Mouse (Mus musculus) liver, postnatal 0 days (tissue): Measurements from ENCODE around the gene Vmn2r18. TPM values are rescaled to one million over a fixed set of nuclear protein-coding genes. Genes with fewer than 3 reads are reported as not detected.
A peak's percentile ranks its signal among the peaks of the same experiment; 100 is the strongest.

Experiments used
- ATAC-seq: fragments of 200-750 bp; cut with Nextera tagmentation; 2 replicates; pipeline ENCODE4 v1.8.0; 2017; ENCODE audit warnings: mild to moderate bottlenecking, moderate library complexity
- DNase-seq: peaks from one replicate; pipeline ENCODE4 v3.0.0-alpha.2; 2016
- H3K27ac ChIP-seq: fragments of 300-500 bp; sonication (generic); 2 replicates; pipeline ENCODE4 v1.5.1; 2014; ENCODE audit warnings: antibody characterized with exemption, moderate library complexity, mild to moderate bottlenecking, low read depth
- H3K27me3 ChIP-seq: fragments of 300-500 bp; sonication (generic); 2 replicates; pipeline ENCODE4 v1.6.1; 2014; ENCODE audit warnings: low read length, control low read depth, mixed read lengths; ENCODE audit not compliant: insufficient read depth
- H3K36me3 ChIP-seq: fragments of 300-500 bp; sonication (generic); replicated peaks from 2 replicates; pipeline ENCODE4 v1.6.1; 2014; ENCODE audit warnings: mild to moderate bottlenecking, control low read depth, low read length, moderate library complexity, mixed read lengths; ENCODE audit not compliant: insufficient read depth
- H3K4me1 ChIP-seq: fragments of 300-500 bp; sonication (generic); 2 replicates; pipeline ENCODE4 v1.6.1; 2014; ENCODE audit warnings: antibody characterized with exemption, mild to moderate bottlenecking, control low read depth; ENCODE audit not compliant: insufficient read depth
- H3K4me2 ChIP-seq: fragments of 300-500 bp; sonication (generic); 2 replicates; pipeline ENCODE4 v1.6.1; 2014; ENCODE audit warnings: low read depth, mild to moderate bottlenecking, low read length, moderate library complexity, mixed read lengths
- H3K4me3 ChIP-seq: fragments of 300-500 bp; sonication (generic); 2 replicates; pipeline ENCODE4 v1.5.1; 2014; ENCODE audit warnings: low read depth, low read length
- H3K9ac ChIP-seq: fragments of 300-500 bp; sonication (generic); replicated peaks from 2 replicates; pipeline ENCODE4 v1.6.1; 2014; ENCODE audit warnings: mild to moderate bottlenecking, moderate library complexity
- H3K9me3 ChIP-seq: fragments of 300-500 bp; sonication (generic); 2 replicates; pipeline ENCODE4 v1.6.1; 2016; ENCODE audit warnings: mild to moderate bottlenecking, control low read depth, low read length, mixed read lengths
- CTCF ChIP-seq: sonication (generic); IDR thresholded peaks from 2 replicates; pipeline ENCODE4 v1.5.1; 2016; ENCODE audit warnings: antibody characterized with exemption, low read depth
- EP300 ChIP-seq: IDR thresholded peaks from 2 replicates; pipeline ENCODE4 v1.6.1; 2016; ENCODE audit warnings: antibody characterized with exemption, low read depth, mild to moderate bottlenecking
- WGBS: fragments of 180-500 bp; shearing (Covaris S2); extraction: QIAGEN DNeasy Blood & Tissue Kit; methylation state at CpG from one replicate; pipeline ENCODE4 v1.1.7; 2014; ENCODE audit not compliant: insufficient replicate concordance; 5-methylcytosine and 5-hydroxymethylcytosine counted together
- polyA plus RNA-seq: library from polyadenylated mRNA; unstranded; fragments of >200 nt; fragmentation: Nextera tagmentation; extraction: Ambion mirVana; gene quantifications from 2 replicates; pipeline ENCODE4 v1.2.1, GENCODE M21; 2015

Gene Vmn2r18
- polyA plus RNA-seq, 1 experiment from 2014 or later = not detected

- Histone ChIP-seq H3K9ac (no peak overlapping the region), H3K36me3 (no peaks in the 10 kb centered on the region), H3K4me2 (no peak overlapping the region), H3K4me1 (no peaks in the 10 kb centered on the region; the same call in 1 of the 2 replicates), H3K4me3 (no peak overlapping the region), H3K27me3 (no peaks in the 10 kb centered on the region), H3K9me3 (no peaks in the 10 kb centered on the region), H3K27ac (no peak overlapping the region)
- TF ChIP-seq EP300 (no peak), CTCF (no peak)
- ATAC-seq (peak; percentile 66), DNase-seq (peak; percentile 57)
- 62% methylated on average over 1 of the region's 1 CpGs for WGBS
Measured at GRCm38 (mm10) chr5:151601696-151602095, 4.1 kb downstream of the Vmn2r18 start.

Other genes with a start within 250 kb of the Vmn2r18 start
- not detected in 2 replicates for gene Gm42906, start 177.9 kb downstream of the Vmn2r18 start, polyA plus RNA-seq
- gene Rfc3, start 45.2 kb upstream of the Vmn2r18 start, polyA plus RNA-seq = 26.7 and 28.5 TPM in 2 replicates